In the genomic region with DNA sequence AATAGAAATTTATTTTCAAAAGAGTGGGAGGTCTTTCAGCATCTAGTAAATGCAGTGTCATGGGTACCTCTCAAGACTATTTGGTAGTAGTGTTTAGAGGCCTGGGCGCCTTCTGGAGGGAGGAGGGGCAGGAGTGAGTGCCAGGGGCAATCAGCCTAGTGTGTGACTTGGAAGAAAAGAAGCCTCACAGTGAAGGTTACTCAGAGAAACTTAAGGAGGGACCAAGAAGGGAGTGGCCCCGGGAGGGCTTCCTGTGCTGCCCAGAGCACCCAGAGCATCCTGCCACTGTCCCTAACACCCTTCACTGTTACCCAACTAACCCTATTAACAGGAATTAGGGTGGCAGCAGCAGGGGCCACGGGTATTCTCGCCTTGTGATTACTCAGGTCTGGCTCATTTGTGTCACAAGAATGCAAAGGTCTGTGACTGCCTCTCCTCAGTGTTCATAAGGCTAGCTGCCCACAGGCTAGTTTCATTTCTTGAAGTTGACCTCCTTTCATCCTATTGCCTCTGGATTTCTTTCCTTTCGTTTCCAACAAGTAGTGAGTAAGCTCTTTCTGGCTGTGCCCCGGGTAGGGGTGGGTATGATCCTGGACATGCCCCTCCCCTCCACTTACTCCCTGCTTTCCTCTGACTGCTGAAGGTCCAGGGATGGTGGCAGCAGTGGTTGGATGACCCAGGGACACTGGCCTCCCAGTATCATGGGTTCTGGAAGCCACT, we compare ENCODE assay signal across 13 mouse cellular contexts. TPM values are rescaled to one million over a fixed set of nuclear protein-coding genes. Genes with fewer than 3 reads are reported as not detected.
DNase-seq lines count a peak whose midpoint lies in the region; ATAC-seq and TF ChIP-seq lines count a peak whose summit lies in the region.
"Had no signal": no experiment of that assay in that cellular context is flagged by ENCODE, and none has a peak within 500 bp of the region (broad histone marks: within the 10 kb centered on the region; RNA-seq: fewer than 3 reads in every experiment).

No protein-coding gene starts in this region.

- no peak for TF ChIP-seq RAD21 in CH12.LX (IDR thresholded peaks at IDR 0.05; ENCODE audit: low read depth, low read length)

- H3K9ac ChIP-seq in heart, embryonic 12.5 days, result 0 out of 2 replicates have a peak overlapping the region, but pooled peaks have one; percentile 29
- peak overlapping the region; percentile 71; the same call in 1 of the 2 replicates for H3K9ac ChIP-seq in CH12.LX (ENCODE audit: insufficient read depth, low read depth)
- H3K9ac ChIP-seq: forebrain, embryonic 15.5 days; limb, embryonic 15.5 days had no signal

- peaks cover 6% of the 10 kb centered on the region; the same call in 1 of the 2 replicates for H3K27me3 ChIP-seq in heart, embryonic 12.5 days (replicated peaks)
- H3K27me3 ChIP-seq in CH12.LX (replicated peaks), result no peaks in the 10 kb centered on the region
- H3K27me3 ChIP-seq in thymus, adult 2 months (ENCODE audit: control insufficient read depth, insufficient read depth, low read length), result no peaks in the 10 kb centered on the region
- H3K27me3 ChIP-seq: forebrain, embryonic 15.5 days; limb, embryonic 15.5 days had no signal

- H3K79me2 ChIP-seq in CH12.LX (replicated peaks; ENCODE audit: control insufficient read depth, extremely low read depth, insufficient read depth, poor library complexity, severe bottlenecking), result no peaks in the 10 kb centered on the region

- TF ChIP-seq CTCF in CH12.LX (conservative IDR thresholded peaks at IDR 0.05 in 1 of 2, IDR thresholded peaks at IDR 0.05 in 1 of 2; ENCODE audit: low read depth in 2 of 2, low read length in 2 of 2), result no peak
- TF ChIP-seq CTCF in thymus, adult 2 months (IDR thresholded peaks at IDR 0.05; ENCODE audit: borderline replicate concordance, control insufficient read depth, extremely low read depth, insufficient read depth, low read length, poor library complexity), result no peak

- dilution Hi-C loops in CH12.LX (cut with MboI; ENCODE audit: extremely low pct_ligation_motif_present, extremely low pct_unique_long_range_greater_than_20kb, low sequenced_read_pairs), result no loop called here

- WGBS in heart, embryonic 12.5 days, result 32% methylated on average over 6 of the region's 6 CpGs
- 63% methylated on average over 6 of the region's 6 CpGs for WGBS in thymus, adult 2 months

- H3K36me3 ChIP-seq in heart, embryonic 12.5 days, result no peaks in the 10 kb centered on the region
- H3K36me3 ChIP-seq in CH12.LX (replicated peaks in 1 of 2; ENCODE audit: control insufficient read depth in 1 of 2, insufficient read depth in 1 of 2, low read length in 1 of 2), result no peaks in the 10 kb centered on the region
- H3K36me3 ChIP-seq in thymus, adult 2 months (ENCODE audit: control insufficient read depth, insufficient read depth, low read length), result no peaks in the 10 kb centered on the region
- H3K36me3 ChIP-seq: forebrain, embryonic 15.5 days; limb, embryonic 15.5 days had no signal

- TF ChIP-seq POLR2A in CH12.LX (IDR thresholded peaks at IDR 0.05; ENCODE audit: low read depth, low read length), result no peak; the same call in 1 of the 2 replicates
- TF ChIP-seq POLR2A in thymus, adult 2 months (IDR thresholded peaks at IDR 0.05; ENCODE audit: control insufficient read depth, extremely low read depth, insufficient read depth, low read length, poor library complexity), result no peak

- in situ Hi-C loops in CH12.LX (cut with MboI; ENCODE audit: low pct_ligation_motif_present, low pct_unique_long_range_greater_than_20kb, low sequenced_read_pairs), result no loop called here

- no peak overlapping the region for H3K4me3 ChIP-seq in heart, embryonic 12.5 days
- peak overlapping the region in 2 of 3 experiments; percentile 6 to 32 for H3K4me3 ChIP-seq in CH12.LX (replicated peaks in 1 of 3; ENCODE audit: low read depth in 2 of 3, low read length in 2 of 3, poor library complexity in 1 of 3)
- H3K4me3 ChIP-seq in thymus, adult 2 months (ENCODE audit: control insufficient read depth, insufficient read depth, low read length), result no peak overlapping the region
- H3K4me3 ChIP-seq: forebrain, embryonic 15.5 days; limb, embryonic 15.5 days had no signal

- no peaks in the 10 kb centered on the region for H3K4me1 ChIP-seq in heart, embryonic 12.5 days (replicated peaks)
- peaks cover 12 to 41% of the 10 kb centered on the region in 2 experiments for H3K4me1 ChIP-seq in CH12.LX (ENCODE audit: control insufficient read depth in 1 of 2, insufficient read depth in 2 of 2)
- H3K4me1 ChIP-seq in thymus, adult 2 months (replicated peaks; ENCODE audit: control insufficient read depth, insufficient read depth, low read length), result peaks cover 5% of the 10 kb centered on the region
- H3K4me1 ChIP-seq: forebrain, embryonic 15.5 days had no signal

- no peak overlapping the region for H3K27ac ChIP-seq in heart, embryonic 12.5 days (ENCODE audit: poor library complexity, severe bottlenecking)
- H3K27ac ChIP-seq in CH12.LX (ENCODE audit: insufficient read depth, low read depth), result peak overlapping the region; percentile 92
- no peak overlapping the region for H3K27ac ChIP-seq in thymus, adult 2 months (ENCODE audit: control insufficient read depth, insufficient read depth, low read length)
- H3K27ac ChIP-seq: forebrain, embryonic 15.5 days; limb, embryonic 15.5 days; macrophage had no signal

- no peak for ATAC-seq in heart, embryonic 12.5 days (ENCODE audit: insufficient number of reproducible peaks, low FRiP score)
- peak; percentile 26; the same call in 1 of the 2 replicates for ATAC-seq in common myeloid progenitor, adult 5-6 weeks (replicated peaks; ENCODE audit: low read depth, poor library complexity, severe bottlenecking)
- peak; percentile 24 for ATAC-seq in megakaryocyte progenitor cell, adult 5-6 weeks (replicated peaks; ENCODE audit: poor library complexity)
- ATAC-seq: forebrain, embryonic 15.5 days; hindbrain, embryonic 16.5 days had no signal

- no peak for TF ChIP-seq EP300 in CH12.LX (IDR thresholded peaks at IDR 0.05; ENCODE audit: low read length)

- no peak for DNase-seq in heart, adult 8-10 months (ENCODE audit: low spot score)
- peak; percentile 24 for DNase-seq in CH12.LX (ENCODE audit: extremely low read depth)
- DNase-seq in right cerebral cortex, postnatal 25 days, result no peak
- no peak for DNase-seq in lung, postnatal 14 days
- DNase-seq in thymus, adult 2 months, result no peak

- no peak overlapping the region for H3K4me2 ChIP-seq in heart, embryonic 12.5 days
- peak overlapping the region; percentile 87 for H3K4me2 ChIP-seq in CH12.LX (ENCODE audit: insufficient read depth, low read depth, poor library complexity, severe bottlenecking)
- H3K4me2 ChIP-seq: forebrain, embryonic 15.5 days; limb, embryonic 15.5 days had no signal

- no peaks in the 10 kb centered on the region for H3K9me3 ChIP-seq in heart, embryonic 12.5 days (replicated peaks)
- no peaks in the 10 kb centered on the region for H3K9me3 ChIP-seq in CH12.LX (replicated peaks; ENCODE audit: low read length)
- H3K9me3 ChIP-seq: forebrain, embryonic 15.5 days; limb, embryonic 15.5 days had no signal

TF ChIP-seq in CH12.LX, 34 proteins besides CTCF, POLR2A, EP300 and RAD21:
- TF ChIP-seq BHLHE40 (IDR thresholded peaks at IDR 0.05; ENCODE audit: low read depth, low read length) (no peak), MXI1 (IDR thresholded peaks at IDR 0.05; ENCODE audit: low read depth, low read length) (no peak), TBP (conservative IDR thresholded peaks at IDR 0.05; ENCODE audit: low read depth, low read length) (peak; percentile 23; the same call in 1 of the 2 replicates), USF1 (IDR thresholded peaks at IDR 0.05; ENCODE audit: low read depth, low read length) (no peak), TCF12 (IDR thresholded peaks at IDR 0.05; ENCODE audit: low read depth, low read length) (no peak), USF2 (conservative IDR thresholded peaks at IDR 0.05; ENCODE audit: low read depth, low read length) (no peak), JUND (conservative IDR thresholded peaks at IDR 0.05; ENCODE audit: low read depth, low read length) (no peak), IRF4 (IDR thresholded peaks at IDR 0.05; ENCODE audit: low read depth, low read length) (peak; percentile 6; the same call in 1 of the 2 replicates), CHD2 (IDR thresholded peaks at IDR 0.05; ENCODE audit: low read length) (no peak)
TF ChIP-seq in CH12.LX: peak in this region for 2.

RNA-seq across cellular contexts. Expression of a gene that starts 28.6 kb away (rescaled TPM):
- polyA plus RNA-seq in heart, embryonic 12.5 days (2016; fragmentation: Nextera tagmentation; extraction: Ambion mirVana), result not detected in 2 replicates
- total RNA-seq in heart, adult 8-10 months (2022), result under 1 TPM; 0.46 to 0.97 (median 0.65) TPM
- total RNA-seq in CH12.LX (2012; rRNA removed), result 13.7 and 30.4 TPM in 2 replicates
- total RNA-seq in CH12.LX (2014; rRNA removed), result 6.4 and 6.6 TPM in 2 replicates
- polyA plus RNA-seq in CH12.LX (2012; ENCODE audit: insufficient read length, low read depth), result 3.1 and 3.7 TPM in 2 replicates
- 0.63 and 2.1 TPM in 2 replicates for total RNA-seq in common myeloid progenitor, adult 5-6 weeks (2017)
- 4.2 and 5.9 TPM in 2 replicates for total RNA-seq in megakaryocyte progenitor cell, adult 5-6 weeks (2015)
- total RNA-seq in megakaryocyte progenitor cell, adult 5-6 weeks (2017), result 5.4 and 7.4 TPM in 2 replicates
- 2.6 and 4.4 TPM in 2 replicates for polyA plus RNA-seq in thymus, adult 2 months (2012; rRNA removed)
- total RNA-seq: heart, postnatal 25 days had no signal
- polyA plus RNA-seq: forebrain, embryonic 15.5 days had no signal

RNA-seq across cellular contexts. Expression of a gene that starts 37.0 kb away (rescaled TPM):
- polyA plus RNA-seq in heart, embryonic 12.5 days (2016; fragmentation: Nextera tagmentation; extraction: Ambion mirVana), result 9.8 and 10.0 TPM in 2 replicates
- total RNA-seq in heart, adult 8-10 months (2022), result 1 to 10 TPM; 8.1 to 9.4 (median 8.6) TPM
- 10.5 and 11.4 TPM in 2 replicates for total RNA-seq in CH12.LX (2012; rRNA removed)
- total RNA-seq in CH12.LX (2014; rRNA removed), result 20.5 and 23.6 TPM in 2 replicates
- 7.8 and 9.0 TPM in 2 replicates for polyA plus RNA-seq in CH12.LX (2012; ENCODE audit: insufficient read length, low read depth)
- total RNA-seq in common myeloid progenitor, adult 5-6 weeks (2017), result 5.8 and 6.1 TPM in 2 replicates
- total RNA-seq in megakaryocyte progenitor cell, adult 5-6 weeks (2015), result 1.8 and 2.1 TPM in 2 replicates
- 2.5 and 2.7 TPM in 2 replicates for total RNA-seq in megakaryocyte progenitor cell, adult 5-6 weeks (2017)
- polyA plus RNA-seq in thymus, adult 2 months (2012; rRNA removed), result 7.3 and 8.0 TPM in 2 replicates

RNA-seq across cellular contexts. Expression of a gene that starts 54.3 kb away (rescaled TPM):
- 29.9 and 34.8 TPM in 2 replicates for polyA plus RNA-seq in heart, embryonic 12.5 days (2016; fragmentation: Nextera tagmentation; extraction: Ambion mirVana)
- 1 to 10 TPM; 2.4 to 3.9 (median 2.6) TPM for total RNA-seq in heart, adult 8-10 months (2022)
- 35.9 and 46.0 TPM in 2 replicates for total RNA-seq in CH12.LX (2012; rRNA removed)
- 23.3 and 25.0 TPM in 2 replicates for total RNA-seq in CH12.LX (2014; rRNA removed)
- polyA plus RNA-seq in CH12.LX (2012; ENCODE audit: insufficient read length, low read depth), result 8.8 and 13.0 TPM in 2 replicates
- total RNA-seq in common myeloid progenitor, adult 5-6 weeks (2017), result 53.5 and 60.9 TPM in 2 replicates
- 199 and 209 TPM in 2 replicates for total RNA-seq in megakaryocyte progenitor cell, adult 5-6 weeks (2015)
- 131 and 133 TPM in 2 replicates for total RNA-seq in megakaryocyte progenitor cell, adult 5-6 weeks (2017)
- polyA plus RNA-seq in thymus, adult 2 months (2012; rRNA removed), result 11.3 and 13.5 TPM in 2 replicates

Comparison
In these comparisons a context has a peak if more than half of its experiments do, and no peak if none do; other contexts are left out.
1. H3K4me3 ChIP-seq: peak in CH12.LX (2 of 3); none in heart, embryonic 12.5 days (single experiment) and thymus, adult 2 months (single experiment).
2. RNA of a gene that starts 54.3 kb away (total RNA-seq): 131 to 209 TPM in megakaryocyte progenitor cell, adult 5-6 weeks, 53.5 to 60.9 TPM in common myeloid progenitor, adult 5-6 weeks and 23.3 to 46.0 TPM in CH12.LX; 2.4 to 3.9 TPM in heart, adult 8-10 months; every median in the first group is over 4 times any median in the second.